9 mouse cellular contexts compared by ENCODE assay signal in genomic region chr11:88145214-88146006, GRCm38 (mm10). TPM values are rescaled to one million over a fixed set of nuclear protein-coding genes. Genes with fewer than 3 reads are reported as not detected.
DNase-seq lines count a peak whose midpoint lies in the region; ATAC-seq lines count a peak whose summit lies in the region.
"Had no signal": no experiment of that assay in that cellular context is flagged by ENCODE, and none has a peak within 500 bp of the region (broad histone marks: within the 10 kb centered on the region; RNA-seq: fewer than 3 reads in every experiment).

No protein-coding gene starts in this region.

- no peak for ATAC-seq in cerebellum, adult (ENCODE audit: insufficient number of reproducible peaks, low FRiP score, low TSS enrichment)

- intact Hi-C loops in heart, postnatal 25 days (cut with DNase I) = no loop called here

- peak; percentile 94 for DNase-seq in heart, adult 11 months
- no peak for DNase-seq in heart, postnatal 25 days (ENCODE audit: low spot score)
- peak; percentile 89 for DNase-seq in CD4-positive, CD25-positive, alpha-beta regulatory T cell, adult 2 months (ENCODE audit: low read depth, low spot score)
- DNase-seq in induced T-regulatory cell, adult 2 months (ENCODE audit: low read depth) = peak; percentile 80
- DNase-seq in monocyte, adult 2 months (ENCODE audit: low read depth in 1 of 2, low spot score in 2 of 2) = peak; percentile 20 to 42
- DNase-seq in ovary, postnatal 14 days (ENCODE audit: low spot score) = no peak
- DNase-seq in layer of hippocampus, postnatal 36 days = no peak
- DNase-seq: kidney, adult 2 months had no signal

RNA-seq across cellular contexts. Expression of gene Cuedc1, which starts 47.6 kb away (rescaled TPM):
- total RNA-seq in heart, postnatal 25 days (2021) = 10 to 100 TPM; 50.4 to 55.1 TPM
- 10 to 100 TPM; 27.9 to 31.4 TPM for total RNA-seq in layer of hippocampus, postnatal 36 days (2021)

RNA-seq across cellular contexts. Expression of gene Mrps23, which starts 58.8 kb away (rescaled TPM):
- 100 to 1,000 TPM; 301 to 306 TPM for total RNA-seq in heart, postnatal 25 days (2021)
- 10 to 100 TPM; 67.6 to 78.7 TPM for total RNA-seq in layer of hippocampus, postnatal 36 days (2021)

Comparison
In these comparisons a context has a peak if more than half of its experiments do, and no peak if none do; other contexts are left out.
1. DNase-seq: peak in heart, adult 11 months (single experiment), CD4-positive, CD25-positive, alpha-beta regulatory T cell, adult 2 months (single experiment), induced T-regulatory cell, adult 2 months (single experiment) and monocyte, adult 2 months (2 of 2); none in heart, postnatal 25 days (single experiment), ovary, postnatal 14 days (single experiment) and layer of hippocampus, postnatal 36 days (0 of 2).